Mouse (Mus musculus) spleen, postnatal 36 days (tissue): ENCODE results near the gene Glis1.
"Not testable (repeated sequence)": the region's sequence is repeated elsewhere in the genome, so short reads cannot be mapped to it uniquely, and the experiment has no call there.

Experiments
- DNase-seq, 2 experiments: peaks; one replicate each; pipeline ENCODE4 v3.0.0; 2022; ENCODE audit warnings: low spot score in 2 of 2, mixed read lengths in 1 of 2

Glis1 gene

DNA sequence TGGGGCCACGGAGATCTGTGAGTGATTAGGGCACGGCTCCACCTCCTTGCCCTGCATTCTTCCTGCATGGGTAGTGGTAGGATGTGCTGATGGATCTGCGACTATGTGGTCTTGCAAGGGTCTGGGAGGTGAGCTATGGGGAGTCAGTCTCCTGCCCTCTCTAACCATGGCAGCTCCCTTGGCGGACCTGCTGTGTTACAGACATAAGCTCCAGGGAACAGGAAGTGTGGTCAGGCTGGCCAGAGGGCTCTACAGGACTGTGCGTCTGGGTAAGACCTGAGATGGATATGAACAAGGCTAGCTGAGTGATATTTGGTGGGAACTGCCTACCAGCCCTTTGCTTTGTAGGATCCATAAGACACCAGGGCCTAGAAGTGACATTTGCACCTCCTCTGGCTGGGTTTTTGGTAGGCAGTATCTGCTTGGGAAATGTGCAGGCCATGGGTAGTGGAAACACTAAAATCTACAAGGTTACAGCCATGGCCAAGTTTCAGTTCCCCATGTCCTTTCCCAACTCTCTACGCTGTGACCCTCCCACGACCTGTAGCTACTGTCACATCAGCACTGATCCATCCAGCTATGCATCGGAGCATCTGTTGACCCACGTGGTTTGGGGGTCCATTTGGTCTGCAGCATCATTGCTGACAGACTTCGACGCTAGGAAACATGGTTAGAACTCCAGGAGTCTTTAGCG is 142.9 kb downstream of the Glis1 start:
- DNase-seq: no peak

DNA sequence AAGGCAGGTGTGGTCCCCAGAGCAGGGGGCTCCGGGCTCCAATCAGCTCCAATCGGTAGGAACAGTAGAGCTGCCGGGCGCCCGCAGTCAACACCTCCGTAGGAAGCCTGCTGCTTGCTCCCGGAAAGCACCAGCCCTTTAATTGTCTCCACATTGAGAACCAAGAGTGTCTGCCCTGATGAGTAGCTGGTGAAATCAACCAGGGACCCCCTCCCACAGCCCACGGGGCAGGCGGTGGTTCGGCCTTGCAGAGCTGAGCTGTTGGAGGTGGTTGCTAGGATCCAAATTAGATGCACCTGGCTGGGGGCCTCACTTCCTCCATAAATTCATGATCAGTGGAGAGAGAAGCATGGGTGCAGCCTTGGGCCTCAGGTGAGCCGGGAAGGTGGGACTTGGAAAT is 146.5 kb downstream of the Glis1 start:
- DNase-seq: no peak

DNA sequence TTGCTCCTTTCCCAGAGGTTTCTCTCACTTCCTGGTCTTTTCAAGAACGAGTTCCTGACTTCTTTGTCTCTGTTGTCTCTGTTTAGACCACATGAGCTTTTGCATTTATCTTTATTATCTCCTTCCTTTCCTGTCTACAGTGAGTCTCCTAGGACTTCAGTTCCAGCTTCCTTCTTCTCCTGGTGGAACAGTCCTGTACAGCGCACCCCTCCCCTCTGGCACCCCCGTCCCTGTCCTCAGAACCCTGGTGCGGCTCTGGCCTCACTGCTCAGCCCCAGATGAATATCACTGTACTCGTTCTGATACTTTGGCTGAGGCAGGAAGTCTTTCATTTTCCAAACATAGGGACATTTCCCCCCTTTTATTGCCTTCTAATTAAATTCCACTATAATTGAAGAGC is 152.0 kb downstream of the Glis1 start:
- DNase-seq: no peak

DNA sequence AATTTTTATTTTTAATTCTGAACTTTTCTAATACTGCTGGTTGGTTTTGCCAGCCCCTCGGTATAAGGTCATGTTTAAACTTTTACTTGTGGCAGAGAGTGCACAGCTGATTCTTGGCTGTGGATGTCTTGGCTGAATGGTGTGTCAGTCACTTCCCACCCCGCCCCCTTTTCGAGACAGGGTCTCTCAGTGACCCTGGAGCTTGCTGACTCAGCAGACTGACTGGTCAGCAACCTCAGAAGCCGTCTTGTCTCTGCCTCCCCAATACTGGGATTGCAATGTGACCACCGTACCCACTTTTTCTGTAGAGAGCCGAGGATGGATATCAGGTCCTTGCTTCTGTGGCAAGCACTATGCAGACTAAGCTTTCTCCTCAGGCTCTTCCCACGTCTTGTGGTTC is 154.2 kb downstream of the Glis1 start:
- no peak for DNase-seq

DNA sequence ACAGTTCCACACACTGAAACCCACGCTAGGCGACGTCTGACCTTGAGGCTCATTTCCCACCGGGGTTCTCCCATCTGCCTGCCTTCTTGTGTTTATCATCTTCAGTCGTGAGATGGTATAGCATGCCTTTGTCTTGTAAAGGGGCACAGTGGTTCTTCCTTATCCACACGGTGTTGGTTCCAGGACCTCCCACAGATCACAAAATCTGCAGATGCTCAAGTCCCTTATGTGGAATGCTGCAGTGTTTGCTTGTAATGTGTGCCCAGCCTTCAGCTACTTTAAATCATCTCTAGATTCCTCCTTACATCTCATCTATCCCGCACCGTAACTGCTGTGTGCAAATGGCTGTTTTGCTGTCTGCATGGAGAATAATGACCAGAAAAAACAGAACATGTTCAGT is 154.7 kb downstream of the Glis1 start:
- no peak for DNase-seq

DNA sequence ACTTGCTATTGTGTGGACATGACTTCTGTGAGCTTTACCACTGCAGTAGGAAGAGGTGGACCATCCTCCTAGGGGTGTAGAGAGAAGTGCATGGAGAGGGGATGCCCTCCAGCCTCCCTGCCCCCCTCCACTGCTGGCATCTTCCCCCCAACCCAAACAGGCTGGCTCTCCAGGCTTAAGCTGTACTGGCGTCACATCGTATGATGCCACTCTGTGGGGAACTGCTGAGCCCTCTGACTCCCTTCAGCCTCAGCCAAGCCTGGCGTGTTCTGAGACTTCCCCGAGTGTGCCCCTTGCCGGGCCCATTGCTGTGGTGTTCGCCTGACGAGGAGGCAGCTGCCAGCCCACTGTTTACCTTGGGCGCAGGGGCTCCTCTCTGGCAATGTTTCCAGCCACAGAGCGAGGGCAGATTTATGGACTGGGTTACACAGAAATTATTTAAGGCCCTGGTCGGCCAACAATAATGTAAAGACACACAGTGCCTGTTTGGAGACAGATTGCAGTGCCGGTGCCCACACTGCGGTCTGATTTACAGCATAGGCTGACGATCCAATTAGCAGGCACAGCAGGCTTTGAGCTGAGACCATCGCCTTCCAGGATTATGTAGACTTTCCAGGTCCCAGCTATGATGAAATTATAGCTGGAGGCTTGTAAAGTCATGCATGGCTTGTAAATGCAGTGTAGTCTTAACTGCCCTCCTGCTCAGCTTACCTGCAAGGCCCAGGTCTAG is 156.6 kb downstream of the Glis1 start:
- no peak for DNase-seq

DNA sequence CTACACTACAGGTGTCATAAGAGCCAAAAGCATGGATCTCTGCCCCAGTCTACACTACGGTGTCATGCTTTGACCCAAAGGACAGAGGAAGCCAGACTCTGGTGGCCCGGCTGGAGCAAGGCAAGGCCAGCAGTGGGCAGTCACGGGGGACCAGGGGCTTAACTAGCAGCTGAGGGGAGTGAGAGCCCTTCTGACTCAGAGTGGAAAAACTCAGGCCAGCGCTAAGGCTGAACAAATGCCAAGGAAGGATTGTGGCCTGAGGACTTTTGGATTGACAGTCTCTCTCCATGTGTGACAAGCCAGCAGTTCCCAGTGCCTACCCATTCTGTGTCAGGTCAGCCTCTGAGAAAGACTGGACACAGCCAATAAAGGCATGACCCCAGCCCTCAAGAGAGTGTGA is 159.0 kb downstream of the Glis1 start:
- DNase-seq: no peak

DNA sequence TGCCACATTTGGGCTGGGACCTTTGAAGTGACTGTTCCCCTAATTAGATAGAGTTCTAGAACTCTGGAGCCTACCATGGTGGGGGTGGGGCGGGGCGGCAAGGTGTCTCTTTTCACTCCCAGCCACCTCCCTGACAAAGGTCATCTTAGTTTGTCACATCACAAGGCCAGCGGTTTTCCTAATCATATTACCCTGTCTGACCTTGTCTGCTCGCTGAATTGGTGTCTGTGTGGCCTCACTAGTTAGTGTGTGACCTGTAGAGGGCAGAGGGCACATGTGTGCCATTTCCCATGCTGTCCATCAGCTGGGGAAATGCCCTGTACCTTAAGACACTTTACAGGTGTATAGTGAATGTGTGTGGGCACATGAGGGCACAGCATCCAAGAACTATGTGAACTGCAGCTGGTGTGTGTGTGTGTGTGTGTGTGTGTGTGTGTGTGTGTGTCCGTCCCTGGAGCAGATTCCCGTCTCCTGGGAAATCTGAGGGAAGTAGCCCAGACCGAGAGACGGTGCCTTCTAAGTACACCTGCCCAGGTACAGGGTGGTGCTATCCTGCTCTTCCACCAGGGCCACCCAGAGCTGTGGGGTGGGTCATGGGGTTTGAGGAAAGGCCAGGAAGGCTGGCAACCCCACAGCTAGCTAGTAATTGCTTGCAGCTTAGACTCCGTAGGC is 163.0 kb downstream of the Glis1 start:
- DNase-seq: no peak

DNA sequence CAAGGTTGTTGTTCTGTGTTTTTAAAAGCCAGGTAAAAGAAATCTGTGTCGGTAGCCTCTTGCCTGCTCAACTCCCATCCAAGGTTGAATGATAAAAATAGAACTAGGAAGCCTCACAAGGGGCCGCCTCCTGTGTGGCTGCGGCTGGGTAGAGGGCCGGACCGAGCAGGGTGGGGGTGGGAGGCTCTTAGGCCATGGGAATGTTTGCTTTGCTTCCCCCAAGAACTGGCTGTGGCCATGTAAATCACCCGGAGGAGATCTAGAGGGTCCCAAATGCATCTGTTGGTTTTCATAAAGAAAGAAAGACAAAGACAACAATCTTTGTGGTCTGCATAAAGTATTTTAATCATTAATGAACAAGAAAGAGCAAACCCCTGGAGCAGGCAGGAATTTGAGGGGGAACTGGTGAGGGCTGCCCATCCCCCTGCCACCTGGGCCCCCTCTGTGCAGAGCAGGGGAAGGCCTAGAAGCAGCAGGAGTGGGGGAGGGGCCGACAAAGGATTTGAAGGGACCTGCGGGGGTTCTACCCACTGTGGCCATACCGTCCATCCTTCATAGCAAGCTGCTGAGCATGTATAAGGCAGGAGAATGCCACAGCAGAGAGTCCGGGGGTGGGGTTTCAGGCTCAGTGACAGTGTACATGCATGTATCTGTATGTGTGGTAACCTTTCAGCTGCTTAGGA is 163.6 kb downstream of the Glis1 start:
- DNase-seq: no peak

DNA sequence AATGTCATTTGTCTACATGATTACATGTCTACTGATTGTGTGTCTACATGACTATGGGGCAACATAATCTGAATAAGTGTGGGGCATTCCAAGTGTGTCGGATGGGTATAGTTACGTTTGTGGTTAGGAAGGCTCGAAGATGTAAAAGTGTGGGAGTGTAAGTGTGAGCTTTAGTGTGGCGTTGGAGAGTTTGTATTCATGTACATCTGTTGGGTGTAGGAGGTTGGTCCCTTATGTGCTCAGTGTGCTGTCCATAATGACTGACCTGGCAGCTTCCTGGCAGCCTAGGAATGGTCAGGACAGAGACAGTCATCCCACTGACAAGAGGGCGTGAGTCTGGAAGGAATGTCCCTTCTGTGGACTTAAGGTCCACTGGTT is 164.2 kb downstream of the Glis1 start:
- DNase-seq: not testable (repeated sequence)

DNA sequence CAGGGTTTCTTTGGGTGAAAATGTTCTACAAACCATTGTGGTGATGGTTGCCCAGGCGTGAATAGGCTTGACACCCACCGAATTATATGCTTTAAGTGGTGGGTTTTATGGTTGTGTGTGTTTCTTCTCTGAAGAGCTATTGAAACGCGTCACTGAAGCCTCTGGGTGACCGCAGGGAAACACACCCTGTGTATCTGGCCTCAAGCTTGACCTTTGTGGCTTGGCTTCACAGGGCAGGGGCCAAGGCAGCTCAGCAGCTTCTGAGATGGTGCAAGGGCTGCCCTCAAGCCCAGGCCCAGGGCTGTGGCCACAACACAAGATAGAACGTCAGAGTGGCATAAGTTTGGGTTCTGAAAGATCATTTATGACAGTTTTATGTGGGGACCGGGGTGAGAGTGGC is 167.9 kb downstream of the Glis1 start:
- no peak for DNase-seq

DNA sequence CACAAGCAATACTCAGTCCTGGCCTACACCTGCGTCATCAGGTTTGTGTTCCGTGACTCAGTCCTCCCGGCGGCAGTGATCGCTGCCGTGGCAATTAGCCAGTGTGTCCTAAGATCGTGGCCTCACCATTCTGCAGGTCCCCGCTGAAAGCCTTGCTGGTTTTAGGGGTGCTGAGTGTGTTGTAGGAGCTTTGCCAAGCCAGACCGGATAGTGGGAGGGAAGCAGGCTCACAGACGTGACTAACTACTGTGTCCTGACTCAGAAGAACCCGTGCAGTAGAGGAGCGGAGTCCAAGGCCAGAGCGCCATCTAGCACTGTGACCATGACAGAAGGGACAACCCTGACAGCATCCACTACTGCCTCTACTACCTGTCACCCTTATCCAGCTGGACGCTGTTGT is 168.4 kb downstream of the Glis1 start:
- no peak for DNase-seq

DNA sequence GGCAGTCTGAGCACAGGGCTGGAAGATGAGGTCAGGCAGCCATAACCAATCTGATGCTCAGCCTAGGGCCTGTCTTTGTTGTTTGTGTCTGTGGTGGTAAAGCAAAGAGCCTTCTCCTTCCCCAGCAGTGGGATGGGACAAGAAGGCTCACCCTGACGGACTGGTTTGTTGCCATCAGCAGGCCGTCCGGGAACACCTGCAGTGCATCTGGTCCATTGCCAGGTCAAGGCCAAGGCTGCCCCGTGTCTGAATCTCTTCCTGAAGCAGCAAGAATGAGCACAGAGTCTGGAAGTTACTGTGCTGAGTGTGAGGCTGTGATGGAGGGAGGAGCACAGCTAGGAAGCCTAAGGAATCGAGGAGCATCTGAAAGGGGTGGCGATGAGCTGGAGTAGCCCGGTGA is 168.8 kb downstream of the Glis1 start:
- DNase-seq: no peak

DNA sequence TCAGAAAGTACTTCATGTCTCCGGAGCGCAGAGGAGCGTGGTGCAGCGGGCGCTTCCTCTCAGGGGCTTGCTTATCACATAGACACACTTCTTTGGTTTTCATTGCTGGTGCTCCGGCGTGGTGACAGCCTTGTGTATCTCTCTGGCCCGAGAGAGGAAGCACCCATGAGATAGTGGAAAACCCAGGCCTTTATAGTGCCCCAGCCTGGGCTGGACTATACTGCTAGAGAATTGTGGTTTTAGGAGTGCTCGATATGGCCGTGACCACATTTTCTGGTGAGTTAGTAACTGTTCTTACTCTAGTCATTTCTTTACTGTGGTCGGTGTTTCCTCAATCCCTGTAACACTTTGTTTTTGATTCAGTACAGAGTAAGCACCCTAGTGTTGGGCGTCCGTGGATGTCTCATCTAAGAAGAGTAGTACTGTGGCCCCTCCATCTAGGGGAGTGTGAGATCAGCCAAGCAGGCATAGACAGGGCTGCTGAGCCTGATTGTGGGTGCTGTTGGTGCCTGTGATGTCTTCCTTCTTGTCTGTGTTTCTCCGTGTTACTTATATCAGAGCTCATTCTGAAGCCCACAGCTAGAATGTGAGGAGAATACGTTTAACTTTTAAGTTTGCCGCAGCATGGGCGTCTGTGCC is 171.7 kb downstream of the Glis1 start:
- peak; percentile 9 to 22 for DNase-seq

DNA sequence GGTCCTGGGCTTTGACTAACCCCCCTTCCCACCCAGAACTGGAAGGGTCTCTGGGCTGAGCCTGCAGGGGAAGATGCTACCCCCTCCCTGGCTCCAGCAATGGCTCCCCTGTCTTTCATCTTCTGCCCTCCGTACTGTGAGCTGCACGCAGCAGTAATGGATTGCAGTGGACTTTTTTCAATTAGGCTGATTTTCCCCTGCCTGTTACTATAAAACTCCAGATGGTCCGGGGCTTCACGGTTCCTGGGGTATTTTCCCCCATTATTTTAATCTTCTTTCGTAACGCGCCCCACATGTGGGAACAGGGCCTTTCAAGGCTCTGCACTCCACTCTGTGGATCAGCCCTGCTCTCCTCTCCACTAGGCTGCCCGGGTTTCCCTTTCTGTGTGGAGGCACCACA is 175.4 kb downstream of the Glis1 start:
- no peak for DNase-seq

DNA sequence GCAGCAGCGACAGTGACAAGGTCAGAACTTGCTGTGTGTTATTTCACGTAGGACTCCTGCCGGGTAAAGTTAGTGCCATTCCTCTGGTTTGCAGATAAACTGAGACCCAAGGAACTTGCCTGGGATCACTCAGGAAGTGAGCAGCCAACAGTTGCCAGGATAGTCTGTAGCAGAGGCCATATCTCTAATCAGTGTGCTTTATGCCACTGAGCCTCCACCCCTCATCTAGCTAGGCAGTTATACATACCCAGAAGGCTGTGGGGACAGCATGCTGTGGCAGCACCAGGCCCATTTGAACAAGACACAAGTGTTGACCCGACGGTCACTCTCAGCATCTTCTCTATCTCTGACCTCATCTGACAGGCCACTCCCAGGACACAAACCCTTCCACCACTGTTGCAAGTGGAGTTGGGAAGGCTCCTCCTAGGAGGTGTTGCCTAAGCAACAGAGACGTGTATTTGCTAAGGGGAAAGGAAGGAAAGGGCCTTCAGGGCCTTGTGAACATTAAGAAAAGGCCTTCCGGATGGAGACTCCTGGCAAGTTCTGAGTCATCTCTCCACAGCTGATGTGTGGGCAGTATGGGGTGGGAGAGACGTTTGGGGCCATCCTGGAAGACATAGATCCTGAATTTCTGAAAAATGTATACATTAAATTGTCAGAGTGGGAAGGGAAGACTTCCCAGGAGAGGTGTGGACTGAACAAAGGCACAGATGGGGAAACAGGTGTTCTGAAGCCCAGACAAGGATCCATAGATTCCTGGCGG is 177.7 kb downstream of the Glis1 start:
- no peak for DNase-seq

DNA sequence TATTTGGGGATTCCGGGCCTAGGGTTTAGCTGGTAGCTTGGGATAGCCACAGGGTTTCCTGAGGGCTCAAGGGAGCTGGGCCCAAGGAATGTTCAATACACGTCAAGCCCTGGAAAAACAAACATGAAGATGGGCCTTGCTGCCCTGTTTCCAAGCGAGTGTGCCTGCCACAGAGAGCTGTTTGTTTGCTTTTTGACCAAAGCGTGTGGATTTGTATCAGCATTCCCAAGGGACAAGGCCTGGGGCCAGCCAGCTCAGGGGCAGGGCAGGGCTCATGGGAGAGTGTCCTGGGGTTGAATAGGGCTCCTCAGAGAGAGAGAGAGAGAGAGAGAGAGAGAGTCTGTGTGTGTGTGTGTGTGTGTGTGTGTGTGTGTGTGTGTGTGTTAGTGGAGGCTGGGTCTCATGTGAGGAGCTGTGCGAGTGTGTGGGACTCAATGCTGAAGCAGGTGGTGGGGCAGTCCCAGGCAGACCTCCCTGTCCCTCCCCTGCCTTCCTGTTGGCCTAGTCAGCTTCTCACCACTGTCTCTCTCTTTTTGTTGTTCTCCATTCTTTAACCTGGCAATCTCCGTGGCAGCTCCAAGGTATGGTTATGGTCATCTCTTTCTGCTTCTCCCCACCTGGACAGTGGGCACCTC is 183.3 kb downstream of the Glis1 start:
- no peak for DNase-seq

DNA sequence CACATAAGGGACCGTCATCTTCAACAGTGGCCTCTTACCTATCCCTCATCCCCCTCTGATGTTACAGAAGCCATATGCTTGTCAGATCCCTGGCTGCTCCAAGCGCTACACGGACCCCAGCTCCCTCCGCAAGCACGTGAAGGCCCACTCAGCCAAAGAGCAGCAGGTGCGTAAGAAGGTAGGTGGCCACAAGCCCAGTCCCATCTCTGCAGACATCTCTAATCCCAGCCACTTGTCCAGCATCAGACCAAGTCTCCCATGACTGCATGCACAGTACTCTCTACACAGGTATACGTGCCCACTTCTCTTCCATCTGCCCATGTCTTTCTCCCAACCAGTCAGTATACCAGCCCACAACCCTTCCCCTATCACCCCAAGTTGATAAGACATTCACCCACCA is 185.1 kb downstream of the Glis1 start:
- DNase-seq: no peak

DNA sequence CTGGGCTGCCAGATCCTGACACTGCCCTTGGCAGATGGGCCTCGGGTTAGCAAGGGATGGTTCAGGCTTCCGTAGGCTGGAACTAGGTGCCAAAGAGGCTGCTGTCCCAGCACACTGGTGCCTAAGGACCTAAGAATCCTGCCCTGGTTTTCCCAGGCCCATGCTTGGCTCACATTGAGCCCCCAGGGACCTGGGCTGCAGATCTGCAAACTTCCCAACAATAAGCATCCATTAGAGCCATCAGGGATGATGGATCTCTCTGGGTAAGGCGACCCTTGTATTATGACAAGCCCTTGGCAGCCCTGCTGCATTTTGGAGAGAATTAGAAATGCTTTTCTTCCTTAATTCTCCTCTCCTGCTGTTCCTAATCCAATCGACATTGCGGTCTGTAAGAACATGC is 187.0 kb downstream of the Glis1 start:
- DNase-seq: no peak

DNA sequence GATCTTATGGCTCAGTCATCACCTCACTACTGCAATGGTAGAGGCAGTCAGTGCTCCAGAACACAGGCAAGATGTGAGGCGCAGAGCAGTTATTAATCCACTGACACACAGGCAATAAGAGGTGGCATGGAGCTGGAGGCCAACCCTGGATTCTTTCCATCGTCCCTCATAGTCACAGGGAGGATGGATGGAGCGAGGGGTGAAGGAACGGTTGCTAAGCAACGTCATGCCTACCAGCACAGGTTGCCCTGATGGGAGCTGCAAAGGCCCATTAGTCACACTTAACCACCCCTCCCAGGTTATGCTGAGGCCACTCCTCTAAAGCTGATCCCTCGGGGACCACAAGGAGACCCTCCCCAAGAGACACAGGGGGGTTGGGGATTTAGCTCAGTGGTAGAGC is 187.9 kb downstream of the Glis1 start:
- no peak for DNase-seq

DNA sequence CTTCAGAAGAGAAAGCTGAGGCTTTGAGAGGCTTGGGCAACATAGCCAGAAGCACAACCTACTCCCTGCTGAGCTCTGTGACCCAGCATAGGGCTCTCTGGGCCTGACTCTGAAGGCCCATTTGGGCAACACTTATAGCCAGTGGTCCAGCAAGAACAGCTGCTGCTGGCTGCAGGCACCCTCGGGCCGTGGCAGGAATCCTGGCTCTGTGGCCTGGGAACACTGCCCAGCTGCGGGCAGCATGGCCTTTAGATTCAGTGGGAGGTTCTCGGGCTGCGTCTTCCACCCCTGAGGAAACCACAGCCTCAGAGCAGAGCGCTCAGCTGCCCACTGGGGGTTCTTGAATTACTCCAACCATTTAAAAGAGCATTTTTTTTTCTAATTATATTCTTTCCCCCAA is 189.5 kb downstream of the Glis1 start:
- no peak for DNase-seq
